Mouse (Mus musculus) neural tube, embryonic 12.5 days (tissue): ENCODE measurements around the gene Epor. TPM values are rescaled to one million over a fixed set of nuclear protein-coding genes. Genes with fewer than 3 reads are reported as not detected.

ENCODE experiments used
- ATAC-seq: fragments of 200-750 bp; cut with Nextera tagmentation; 2 replicates; pipeline ENCODE4 v1.8.0; 2017; ENCODE audit warnings: low read depth, mild to moderate bottlenecking, moderate TSS enrichment, moderate library complexity; ENCODE audit not compliant: low FRiP score
- H3K27ac ChIP-seq: fragments of 300-500 bp; sonication (generic); 2 replicates; pipeline ENCODE4 v1.5.1; 2016
- H3K27me3 ChIP-seq: fragments of 300-500 bp; sonication (generic); replicated peaks from 2 replicates; pipeline ENCODE4 v1.6.1; 2016; ENCODE audit warnings: mild to moderate bottlenecking
- H3K36me3 ChIP-seq: fragments of 300-500 bp; sonication (generic); 2 replicates; pipeline ENCODE4 v1.6.1; 2016; ENCODE audit warnings: mild to moderate bottlenecking
- H3K4me1 ChIP-seq: fragments of 300-500 bp; sonication (generic); 2 replicates; pipeline ENCODE4 v1.6.1; 2016
- H3K4me2 ChIP-seq: fragments of 300-500 bp; sonication (generic); replicated peaks from 2 replicates; pipeline ENCODE4 v1.6.1; 2016; ENCODE audit warnings: mild to moderate bottlenecking
- H3K4me3 ChIP-seq: fragments of 300-500 bp; sonication (generic); 2 replicates; pipeline ENCODE4 v1.5.1; 2016
- H3K9ac ChIP-seq: fragments of 300-500 bp; sonication (generic); 2 replicates; pipeline ENCODE4 v1.6.1; 2016; ENCODE audit warnings: mild to moderate bottlenecking
- H3K9me3 ChIP-seq: fragments of 300-500 bp; sonication (generic); 2 replicates; pipeline ENCODE4 v1.6.1; 2016; ENCODE audit warnings: mild to moderate bottlenecking
- WGBS: fragments of 180-500 bp; shearing (Covaris S2); methylation state at CpG from one replicate; pipeline ENCODE4 v1.1.7; 2016; 5-methylcytosine and 5-hydroxymethylcytosine counted together
- polyA plus RNA-seq: library from polyadenylated mRNA; unstranded; fragments of >200 nt; fragmentation: Nextera tagmentation; extraction: Ambion mirVana; gene quantifications from 2 replicates; pipeline ENCODE4 v1.2.1, GENCODE M21; 2016

Gene Epor
- polyA plus RNA-seq, 1 experiment from 2014 or later, result 4.0 TPM

- no peak overlapping the region for H3K27ac ChIP-seq
- WGBS, result 1% methylated on average over 35 of the region's 35 CpGs
- no peaks in the 10 kb centered on the region for H3K36me3 ChIP-seq
- peak overlapping the region; percentile 70 for H3K4me2 ChIP-seq
- H3K4me1 ChIP-seq, result peaks cover 37% of the 10 kb centered on the region
- no peak for ATAC-seq
- no peak overlapping the region for H3K9ac ChIP-seq
- H3K9me3 ChIP-seq, result no peaks in the 10 kb centered on the region
- H3K4me3 ChIP-seq, result peak overlapping the region; percentile 27; the same call in 1 of the 2 replicates
- H3K27me3 ChIP-seq, result peaks cover 47% of the 10 kb centered on the region
These were observed 1.8 kb downstream of the Epor start for GRCm38 (mm10) chr9:21961366-21961980.

- H3K27me3 ChIP-seq, result peaks cover 47% of the 10 kb centered on the region
- no peaks in the 10 kb centered on the region for H3K9me3 ChIP-seq
- peaks cover 40% of the 10 kb centered on the region for H3K4me1 ChIP-seq
- peak overlapping the region; percentile 30 for H3K4me2 ChIP-seq
- no peak overlapping the region for H3K4me3 ChIP-seq
- 9% methylated on average over 26 of the region's 26 CpGs for WGBS
- no peaks in the 10 kb centered on the region for H3K36me3 ChIP-seq
- H3K27ac ChIP-seq, result no peak overlapping the region
- 0 out of 2 replicates have a peak overlapping the region, but pooled peaks have one; percentile 29 for H3K9ac ChIP-seq
- ATAC-seq, result no peak
These were observed 2.6 kb downstream of the Epor start for GRCm38 (mm10) chr9:21960558-21961208.

- H3K27me3 ChIP-seq, result peaks cover 47% of the 10 kb centered on the region
- H3K4me1 ChIP-seq, result peaks cover 40% of the 10 kb centered on the region
- 52% methylated on average over 9 of the region's 9 CpGs for WGBS
- H3K4me3 ChIP-seq, result no peak overlapping the region
- no peaks in the 10 kb centered on the region for H3K9me3 ChIP-seq
- H3K4me2 ChIP-seq, result peak overlapping the region; percentile 30; the same call in 1 of the 2 replicates
- no peak overlapping the region for H3K27ac ChIP-seq
- H3K36me3 ChIP-seq, result no peaks in the 10 kb centered on the region
- no peak for ATAC-seq
- no peak overlapping the region for H3K9ac ChIP-seq
These were observed 3.2 kb downstream of the Epor start for GRCm38 (mm10) chr9:21960135-21960534.

- Histone ChIP-seq H3K36me3 (no peaks in the 10 kb centered on the region), H3K4me3 (no peak overlapping the region), H3K4me1 (peaks cover 40% of the 10 kb centered on the region), H3K27me3 (peaks cover 47% of the 10 kb centered on the region), H3K9me3 (no peaks in the 10 kb centered on the region), H3K4me2 (no peak overlapping the region), H3K9ac (no peak overlapping the region), H3K27ac (no peak overlapping the region)
- 89% methylated on average over 7 of the region's 7 CpGs for WGBS
- ATAC-seq, result no peak
These were observed 4.1 kb downstream of the Epor start for GRCm38 (mm10) chr9:21959244-21959643.

GRCm38 (mm10) chr9:21958372-21958771 is 4.9 kb downstream of the Epor start:
- Histone ChIP-seq H3K4me2 (no peak overlapping the region), H3K4me1 (peaks cover 36% of the 10 kb centered on the region), H3K27ac (no peak overlapping the region), H3K9me3 (no peaks in the 10 kb centered on the region), H3K27me3 (peaks cover 45% of the 10 kb centered on the region), H3K9ac (no peak overlapping the region), H3K4me3 (no peak overlapping the region), H3K36me3 (no peaks in the 10 kb centered on the region)
- WGBS, result 84% methylated on average over 5 of the region's 5 CpGs
- no peak for ATAC-seq

GRCm38 (mm10) chr9:21955570-21956281 is 7.6 kb downstream of the Epor start, which contains the start of gene Swsap1:
Gene Swsap1, plus strand, starts transcription at chr9:21955755.
- WGBS, result under 1% methylated on average over 54 of the region's 54 CpGs
- Histone ChIP-seq H3K4me2 (peak within 1 kb of the TSS; percentile 60), H3K4me1 (peaks cover 11% of the 10 kb centered on the region; the same call in 1 of the 2 replicates), H3K9ac (peak within 1 kb of the TSS; percentile 78), H3K27ac (peak within 1 kb of the TSS; percentile 78), H3K27me3 (peaks cover 19% of the 10 kb centered on the region), H3K9me3 (no peaks in the 10 kb centered on the region), H3K36me3 (no peaks in the 10 kb centered on the region), H3K4me3 (peak within 1 kb of the TSS; percentile 67)
- ATAC-seq, result peak; percentile 98

- H3K27me3 ChIP-seq, result peaks cover 13% of the 10 kb centered on the region
- H3K9me3 ChIP-seq, result no peaks in the 10 kb centered on the region
- WGBS, result 3% methylated on average over 18 of the region's 18 CpGs
- peak overlapping the region; percentile 67 for H3K4me3 ChIP-seq
- ATAC-seq, result peak; percentile 69
- H3K27ac ChIP-seq, result 0 out of 2 replicates have a peak overlapping the region, but pooled peaks have one; percentile 57
- peak overlapping the region; percentile 60 for H3K4me2 ChIP-seq
- peaks cover 7% of the 10 kb centered on the region; the same call in 1 of the 2 replicates for H3K4me1 ChIP-seq
- no peaks in the 10 kb centered on the region for H3K36me3 ChIP-seq
- H3K9ac ChIP-seq, result no peak overlapping the region
These were observed 8.1 kb downstream of the Epor start for GRCm38 (mm10) chr9:21955225-21955569.

- H3K4me1 ChIP-seq, result peaks cover 7% of the 10 kb centered on the region; the same call in 1 of the 2 replicates
- H3K9me3 ChIP-seq, result no peaks in the 10 kb centered on the region
- ATAC-seq, result no peak
- no peak overlapping the region for H3K27ac ChIP-seq
- no peaks in the 10 kb centered on the region for H3K36me3 ChIP-seq
- H3K27me3 ChIP-seq, result peaks cover 8% of the 10 kb centered on the region
- no peak overlapping the region for H3K4me3 ChIP-seq
- peak overlapping the region; percentile 60 for H3K4me2 ChIP-seq
- H3K9ac ChIP-seq, result no peak overlapping the region
- 77% methylated on average over 3 of the region's 3 CpGs for WGBS
These were observed 8.7 kb downstream of the Epor start for GRCm38 (mm10) chr9:21954635-21955034.

GRCm38 (mm10) chr9:21953600-21953999 is 9.7 kb downstream of the Epor start:
- H3K27ac ChIP-seq, result no peak overlapping the region
- no peaks in the 10 kb centered on the region for H3K9me3 ChIP-seq
- H3K36me3 ChIP-seq, result no peaks in the 10 kb centered on the region
- H3K27me3 ChIP-seq, result peaks cover 3% of the 10 kb centered on the region; the same call in 1 of the 2 replicates
- no peak overlapping the region for H3K4me3 ChIP-seq
- no peak overlapping the region for H3K4me2 ChIP-seq
- WGBS, result 11% methylated on average over 3 of the region's 3 CpGs
- no peak overlapping the region for H3K9ac ChIP-seq
- peaks cover 7% of the 10 kb centered on the region; the same call in 1 of the 2 replicates for H3K4me1 ChIP-seq
- no peak for ATAC-seq

- Histone ChIP-seq H3K27ac (no peak overlapping the region), H3K9ac (no peak overlapping the region), H3K27me3 (peaks cover 16% of the 10 kb centered on the region), H3K4me2 (no peak overlapping the region), H3K36me3 (peaks cover 9% of the 10 kb centered on the region; the same call in 1 of the 2 replicates), H3K4me1 (peaks cover 12% of the 10 kb centered on the region), H3K4me3 (no peak overlapping the region), H3K9me3 (no peaks in the 10 kb centered on the region)
- ATAC-seq, result no peak
- 82% methylated on average over 3 of the region's 3 CpGs for WGBS
These were observed 11.3 kb downstream of the Epor start for GRCm38 (mm10) chr9:21951977-21952376.

- H3K36me3 ChIP-seq, result peaks cover 9% of the 10 kb centered on the region; the same call in 1 of the 2 replicates
- peaks cover 6% of the 10 kb centered on the region for H3K4me1 ChIP-seq
- no peak for ATAC-seq
- H3K9ac ChIP-seq, result no peak overlapping the region
- H3K4me3 ChIP-seq, result no peak overlapping the region
- no peaks in the 10 kb centered on the region for H3K9me3 ChIP-seq
- WGBS, result 18% methylated on average over 11 of the region's 11 CpGs
- H3K27ac ChIP-seq, result no peak overlapping the region
- H3K27me3 ChIP-seq, result peaks cover 19% of the 10 kb centered on the region
- no peak overlapping the region for H3K4me2 ChIP-seq
These were observed 13.0 kb downstream of the Epor start for GRCm38 (mm10) chr9:21950322-21950721.

GRCm38 (mm10) chr9:21948790-21949189 is 14.5 kb downstream of the Epor start:
- no peak overlapping the region for H3K27ac ChIP-seq
- H3K4me2 ChIP-seq, result no peak overlapping the region
- no peak overlapping the region for H3K9ac ChIP-seq
- H3K9me3 ChIP-seq, result no peaks in the 10 kb centered on the region
- H3K27me3 ChIP-seq, result peaks cover 19% of the 10 kb centered on the region
- no peak overlapping the region for H3K4me3 ChIP-seq
- 71% methylated on average over 6 of the region's 6 CpGs for WGBS
- ATAC-seq, result no peak
- H3K36me3 ChIP-seq, result peaks cover 9% of the 10 kb centered on the region; the same call in 1 of the 2 replicates
- H3K4me1 ChIP-seq, result peaks cover 6% of the 10 kb centered on the region
